Mouse (Mus musculus) embryonic facial prominence, embryonic 11.5 days (tissue): Measurements from ENCODE around the gene Ttc25. TPM values are rescaled to one million over a fixed set of nuclear protein-coding genes. Genes with fewer than 3 reads are reported as not detected.
"Not testable (repeated sequence)": the region's sequence is repeated elsewhere in the genome, so short reads cannot be mapped to it uniquely, and the experiment has no call there.

Source experiments
- ATAC-seq: fragments of 200-750 bp; cut with Nextera tagmentation; replicated peaks from 2 replicates; pipeline ENCODE4 v1.8.0; 2017; ENCODE audit warnings: low read depth; ENCODE audit not compliant: insufficient number of reproducible peaks, low FRiP score, low TSS enrichment
- DNase-seq: peaks from one replicate; pipeline ENCODE4 v3.0.0-alpha.2; 2015; ENCODE audit warnings: low spot score
- H3K27ac ChIP-seq: fragments of 300-500 bp; sonication (generic); replicated peaks from 2 replicates; pipeline ENCODE4 v1.5.1; 2014; ENCODE audit warnings: mild to moderate bottlenecking, low read depth, low read length, control low read depth
- H3K27me3 ChIP-seq: fragments of 300-500 bp; sonication (generic); 2 replicates; pipeline ENCODE4 v1.6.1; 2014; ENCODE audit warnings: mild to moderate bottlenecking, low read length, moderate library complexity, mixed read lengths; ENCODE audit not compliant: control insufficient read depth, insufficient read depth
- H3K36me3 ChIP-seq: fragments of 300-500 bp; sonication (generic); replicated peaks from 2 replicates; pipeline ENCODE4 v1.6.1; 2014; ENCODE audit warnings: low read depth, mild to moderate bottlenecking, low read length, moderate library complexity, mixed read lengths; ENCODE audit not compliant: control insufficient read depth, insufficient read depth
- H3K4me1 ChIP-seq: fragments of 300-500 bp; sonication (generic); 2 replicates; pipeline ENCODE4 v1.6.1; 2014; ENCODE audit warnings: low read length, mixed read lengths; ENCODE audit not compliant: control insufficient read depth, insufficient read depth
- H3K4me2 ChIP-seq: fragments of 300-500 bp; sonication (generic); 2 replicates; pipeline ENCODE4 v1.6.1; 2014; ENCODE audit warnings: low read depth, mild to moderate bottlenecking, control low read depth, low read length, moderate library complexity
- H3K4me3 ChIP-seq: fragments of 300-500 bp; sonication (generic); 2 replicates; pipeline ENCODE4 v1.5.1; 2014; ENCODE audit warnings: low read depth, low read length, control low read depth
- H3K9ac ChIP-seq: fragments of 300-500 bp; sonication (generic); replicated peaks from 2 replicates; pipeline ENCODE4 v1.6.1; 2014; ENCODE audit warnings: mild to moderate bottlenecking, control low read depth, low read length
- H3K9me3 ChIP-seq: fragments of 300-500 bp; sonication (generic); replicated peaks from 2 replicates; pipeline ENCODE4 v1.6.1; 2016; ENCODE audit warnings: mild to moderate bottlenecking, low read length, inconsistent platforms, mixed read lengths; ENCODE audit not compliant: control insufficient read depth
- WGBS: fragments of 180-500 bp; shearing (Covaris S2); extraction: QIAGEN DNeasy Blood & Tissue Kit; methylation state at CpG from one replicate; pipeline ENCODE4 v1.1.7; 2014; 5-methylcytosine and 5-hydroxymethylcytosine counted together
- polyA plus RNA-seq: library from polyadenylated mRNA; unstranded; fragments of >200 nt; fragmentation: Nextera tagmentation; extraction: Ambion mirVana; gene quantifications from 2 replicates; pipeline ENCODE4 v1.2.1, GENCODE M21; 2014

Ttc25 gene
- polyA plus RNA-seq, 1 experiment from 2014 or later = 1.4 TPM

DNA sequence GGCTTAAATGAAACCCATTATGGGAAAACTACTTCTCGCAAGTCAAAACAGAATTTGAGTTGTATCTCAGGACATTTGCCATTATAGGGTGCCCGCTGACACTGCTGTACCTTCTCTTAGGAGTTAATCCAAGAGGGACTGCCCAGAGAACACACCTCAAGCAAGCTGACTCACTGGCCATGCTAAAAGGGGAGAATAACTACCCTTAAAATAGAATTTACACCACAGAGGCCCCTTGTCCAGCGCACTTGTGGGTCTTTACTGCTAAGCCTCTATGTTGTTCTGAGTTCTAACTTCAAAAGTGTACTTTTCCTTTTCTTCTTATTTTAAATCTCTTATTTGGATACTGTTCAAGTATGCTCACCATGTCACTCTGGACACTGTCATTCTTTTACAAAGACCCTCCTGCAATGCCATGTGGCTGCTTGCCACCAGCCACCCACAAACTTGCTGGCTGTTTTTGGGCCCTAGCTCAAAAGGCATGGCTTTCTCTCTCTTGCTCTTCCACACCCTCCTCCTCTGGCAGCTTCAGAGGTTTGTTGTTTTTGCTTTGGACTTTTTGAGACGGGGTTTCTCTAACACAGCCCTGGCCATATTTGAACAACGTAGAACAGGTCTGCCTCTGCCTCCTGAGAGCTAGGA, 64.1 kb downstream of the Ttc25 start:
- H3K27me3 ChIP-seq = no peaks in the 10 kb centered on the region
- H3K9me3 ChIP-seq = no peaks in the 10 kb centered on the region
- no peaks in the 10 kb centered on the region for H3K36me3 ChIP-seq
- no peak overlapping the region for H3K9ac ChIP-seq
- no peak for DNase-seq
- H3K4me2 ChIP-seq = no peak overlapping the region
- ATAC-seq = no peak
- no peaks in the 10 kb centered on the region for H3K4me1 ChIP-seq
- H3K27ac ChIP-seq = no peak overlapping the region
- no peak overlapping the region for H3K4me3 ChIP-seq
- WGBS = 93% methylated on average over 5 of the region's 5 CpGs

GRCm38 (mm10) chr11:100609997-100610680, 64.7 kb downstream of the Ttc25 start:
- no peaks in the 10 kb centered on the region for H3K36me3 ChIP-seq
- ATAC-seq = no peak
- DNase-seq = no peak

GRCm38 (mm10) chr11:100611627-100612026, 66.2 kb downstream of the Ttc25 start:
- ATAC-seq (no peak), DNase-seq (no peak)
- no peak overlapping the region for H3K27ac ChIP-seq
- H3K27me3 ChIP-seq = no peaks in the 10 kb centered on the region
- no peaks in the 10 kb centered on the region for H3K4me1 ChIP-seq
- H3K9me3 ChIP-seq = no peaks in the 10 kb centered on the region
- H3K9ac ChIP-seq = no peak overlapping the region
- H3K4me2 ChIP-seq = no peak overlapping the region
- no peak overlapping the region for H3K4me3 ChIP-seq
- 87% methylated on average over 6 of the region's 6 CpGs for WGBS
- no peaks in the 10 kb centered on the region for H3K36me3 ChIP-seq

More at GRCm38 (mm10) chr11:100609997-100610680, 64.7 kb downstream of the Ttc25 start:
- Histone ChIP-seq H3K4me2 (no peak overlapping the region), H3K4me1 (no peaks in the 10 kb centered on the region), H3K4me3 (no peak overlapping the region), H3K27ac (no peak overlapping the region), H3K9ac (no peak overlapping the region), H3K9me3 (no peaks in the 10 kb centered on the region), H3K27me3 (no peaks in the 10 kb centered on the region)
- 87% methylated on average over 9 of the region's 9 CpGs for WGBS

DNA sequence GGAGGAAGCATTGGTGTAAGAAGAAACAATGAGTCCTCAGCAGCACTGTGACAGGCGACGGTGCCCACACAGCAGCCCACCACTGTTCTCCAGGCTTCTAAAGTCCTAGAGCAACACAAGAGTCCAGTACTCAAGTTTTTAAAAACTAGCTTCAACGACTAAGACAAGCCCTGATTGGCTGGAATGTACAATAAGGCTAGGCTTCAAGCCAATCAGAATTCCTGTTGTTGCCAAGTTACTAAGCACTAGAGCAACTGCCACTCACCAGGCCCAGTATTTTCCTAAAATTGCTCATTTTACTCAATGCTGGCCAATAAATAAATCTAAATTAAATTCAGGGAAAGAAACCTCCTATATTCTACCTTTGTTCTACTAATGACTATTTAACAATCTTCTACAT, 67.8 kb downstream of the Ttc25 start:
- Histone ChIP-seq H3K4me1 (no peaks in the 10 kb centered on the region), H3K9ac (no peak overlapping the region), H3K4me3 (no peak overlapping the region), H3K27me3 (no peaks in the 10 kb centered on the region), H3K4me2 (no peak overlapping the region), H3K9me3 (no peaks in the 10 kb centered on the region), H3K27ac (no peak overlapping the region), H3K36me3 (no peaks in the 10 kb centered on the region)
- 93% methylated on average over 3 of the region's 3 CpGs for WGBS
- ATAC-seq (no peak), DNase-seq (peak; percentile 43)

GRCm38 (mm10) chr11:100616332-100616731, 70.9 kb downstream of the Ttc25 start:
- Histone ChIP-seq H3K4me3 (no peak overlapping the region), H3K4me2 (no peak overlapping the region), H3K27ac (no peak overlapping the region), H3K36me3 (no peaks in the 10 kb centered on the region), H3K9me3 (no peaks in the 10 kb centered on the region), H3K27me3 (no peaks in the 10 kb centered on the region), H3K9ac (no peak overlapping the region), H3K4me1 (peaks cover 2% of the 10 kb centered on the region; the same call in 1 of the 2 replicates)
- 90% methylated on average over 5 of the region's 5 CpGs for WGBS
- ATAC-seq (no peak), DNase-seq (no peak)

- DNase-seq, H3K9ac ChIP-seq, H3K9me3 ChIP-seq, H3K27me3 ChIP-seq, H3K27ac ChIP-seq, H3K4me2 ChIP-seq, H3K4me3 ChIP-seq, H3K4me1 ChIP-seq, H3K36me3 ChIP-seq, ATAC-seq: not testable (repeated sequence)
- WGBS = 94% methylated on average over 7 of the region's 7 CpGs
These were observed 71.4 kb downstream of the Ttc25 start for GRCm38 (mm10) chr11:100616836-100617235.

- 91% methylated on average over 4 of the region's 4 CpGs for WGBS
- no peak overlapping the region for H3K9ac ChIP-seq
- no peak overlapping the region for H3K4me3 ChIP-seq
- H3K36me3 ChIP-seq = no peaks in the 10 kb centered on the region
- H3K4me2 ChIP-seq = no peak overlapping the region
- peaks cover 2% of the 10 kb centered on the region; the same call in 1 of the 2 replicates for H3K4me1 ChIP-seq
- no peaks in the 10 kb centered on the region for H3K27me3 ChIP-seq
- no peak for DNase-seq
- H3K27ac ChIP-seq = no peak overlapping the region
- H3K9me3 ChIP-seq = no peaks in the 10 kb centered on the region
- no peak for ATAC-seq
These were observed 72.1 kb downstream of the Ttc25 start for GRCm38 (mm10) chr11:100617480-100617879.

DNA sequence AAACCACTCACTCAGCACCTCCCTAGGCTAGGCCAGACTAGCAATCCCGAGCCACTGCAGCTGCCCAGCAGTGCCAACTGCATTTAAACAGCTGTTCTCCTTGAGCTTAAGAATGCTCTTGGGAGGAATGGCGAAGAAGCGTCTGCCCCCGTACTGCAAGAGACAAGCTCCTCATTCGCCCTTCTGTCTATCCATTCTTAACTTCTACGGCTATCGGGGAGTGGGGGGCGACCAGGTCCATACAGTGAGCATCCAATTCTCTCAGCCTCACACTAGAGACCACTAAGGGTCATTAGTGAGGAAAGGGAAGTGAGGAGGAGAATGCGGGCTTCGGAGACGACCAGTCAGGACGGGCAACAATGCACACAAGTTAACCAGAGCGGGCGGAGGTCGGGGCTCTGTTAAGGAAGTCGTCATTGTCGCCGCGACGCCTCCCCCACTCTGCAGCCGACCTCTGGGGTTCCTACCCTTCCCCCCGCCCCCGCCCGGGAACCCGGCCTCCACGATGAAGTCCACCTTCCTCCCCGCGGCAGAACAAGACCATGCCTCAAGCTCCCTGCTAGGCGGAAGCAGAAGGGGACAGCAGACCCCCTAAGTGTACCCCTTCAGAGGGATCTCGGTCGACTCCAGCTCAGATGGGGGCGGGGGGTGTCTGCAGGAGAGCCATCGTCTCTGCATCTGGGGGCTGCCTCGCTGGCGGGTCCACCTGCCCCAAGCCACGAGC, 73.5 kb downstream of the Ttc25 start, which contains the start of gene Nkiras2:
Gene Nkiras2 (plus strand): TSS at position 484 of the 724 bp plus-strand sequence.
- no peaks in the 10 kb centered on the region for H3K9me3 ChIP-seq
- ATAC-seq = peak; percentile 29
- H3K27ac ChIP-seq = peak within 1 kb of the TSS; percentile 77
- no peaks in the 10 kb centered on the region for H3K36me3 ChIP-seq
- H3K27me3 ChIP-seq = no peaks in the 10 kb centered on the region
- H3K9ac ChIP-seq = peak within 1 kb of the TSS; percentile 74
- peak; percentile 79 for DNase-seq
- peak within 1 kb of the TSS; percentile 72 for H3K4me3 ChIP-seq
- peak within 1 kb of the TSS; percentile 75 for H3K4me2 ChIP-seq
- H3K4me1 ChIP-seq = peaks cover 2% of the 10 kb centered on the region; the same call in 1 of the 2 replicates
- WGBS = under 1% methylated on average over 36 of the region's 36 CpGs
